Mouse (Mus musculus): ENCODE measurements at regions not wholly inside any gene's neighbourhood (a gene's known extent, or its start where the extent isn't known, plus 50 kb on each side); places are given as distances from the start of the nearest gene placed in this dataset. TPM values are rescaled to one million over a fixed set of nuclear protein-coding genes. Genes with fewer than 3 reads are reported as not detected.

DNA sequence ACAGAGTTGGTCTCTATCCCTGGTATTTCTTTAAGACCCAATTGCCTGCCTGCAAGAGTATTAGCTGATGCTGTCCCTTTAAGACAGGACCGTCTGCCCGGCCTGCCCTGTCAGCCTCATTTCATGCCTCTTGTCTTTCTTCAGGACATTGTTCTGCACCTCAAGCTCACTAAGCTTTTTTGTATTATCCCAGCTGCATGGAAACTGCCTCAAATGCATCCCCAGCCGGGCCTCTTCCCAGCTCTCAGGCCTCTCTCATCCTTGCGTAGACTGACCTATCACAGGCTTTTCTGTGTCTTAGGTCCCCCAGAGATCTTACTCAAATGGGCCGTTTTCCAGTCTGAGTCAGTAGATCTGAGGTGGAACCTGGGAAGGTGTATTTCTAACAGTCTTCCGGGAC lies 316.2 kb downstream of the Sox2 start:
- Histone ChIP-seq H3K9me3 (ENCODE audit: control insufficient read depth, low read length) (no peaks in the 10 kb centered on the region), H3K9ac (no peak overlapping the region), H3K4me2 (replicated peaks) (no peak overlapping the region), H3K27ac (no peak overlapping the region), H3K4me1 (replicated peaks; ENCODE audit: control insufficient read depth, insufficient read depth, low read length) (peaks cover 8% of the 10 kb centered on the region), H3K36me3 (replicated peaks; ENCODE audit: control insufficient read depth, insufficient read depth) (no peaks in the 10 kb centered on the region), H3K27me3 (ENCODE audit: control insufficient read depth, insufficient read depth, low read length) (no peaks in the 10 kb centered on the region), H3K4me3 (replicated peaks; ENCODE audit: low read length) (no peak overlapping the region)
- WGBS: 17% methylated on average over 6 of the region's 6 CpGs
- DNase-seq (ENCODE audit: low spot score) (no peak), ATAC-seq (ENCODE audit: low FRiP score) (0 out of 2 replicates have a peak, but pooled peaks have one; percentile 32)

DNA sequence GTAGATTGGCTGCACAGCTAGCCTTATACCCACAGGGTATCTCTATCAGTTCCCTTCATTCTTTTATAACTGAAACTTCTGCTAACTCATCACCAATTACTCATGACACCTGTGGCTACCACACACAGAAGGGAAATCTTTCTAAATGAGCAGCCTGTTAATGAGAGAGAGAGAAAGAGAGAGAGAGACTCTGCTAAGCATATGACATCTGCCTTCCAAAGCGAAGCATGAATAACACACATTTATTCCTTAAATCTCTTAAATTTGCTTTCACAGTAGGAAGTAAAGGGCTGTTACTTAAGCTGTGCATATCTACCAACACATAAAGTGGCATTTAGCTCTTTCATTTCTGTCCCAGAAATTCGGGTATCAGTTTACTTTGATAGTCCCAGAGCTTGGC lies 317.7 kb downstream of the Sox2 start:
- no peak for DNase-seq (ENCODE audit: low spot score)
- ATAC-seq (ENCODE audit: low FRiP score): no peak
- H3K4me1 ChIP-seq (replicated peaks; ENCODE audit: control insufficient read depth, insufficient read depth, low read length): peaks cover 8% of the 10 kb centered on the region
- no peak overlapping the region for H3K4me2 ChIP-seq (replicated peaks)
- no peak overlapping the region for H3K27ac ChIP-seq
- WGBS: 90% methylated on average over 2 of the region's 2 CpGs
- H3K9me3 ChIP-seq (ENCODE audit: control insufficient read depth, low read length): no peaks in the 10 kb centered on the region
- H3K4me3 ChIP-seq (replicated peaks; ENCODE audit: low read length): no peak overlapping the region
- H3K9ac ChIP-seq: no peak overlapping the region
- H3K36me3 ChIP-seq (replicated peaks; ENCODE audit: control insufficient read depth, insufficient read depth): no peaks in the 10 kb centered on the region
- H3K27me3 ChIP-seq (ENCODE audit: control insufficient read depth, insufficient read depth, low read length): no peaks in the 10 kb centered on the region

GRCm38 (mm10) chr3:34971536-34971935 lies 321.3 kb downstream of the Sox2 start:
- no peak overlapping the region for H3K27ac ChIP-seq
- no peak for DNase-seq (ENCODE audit: low spot score)
- whole genome bisulfite sequencing: 86% methylated on average over 4 of the region's 4 CpGs

DNA sequence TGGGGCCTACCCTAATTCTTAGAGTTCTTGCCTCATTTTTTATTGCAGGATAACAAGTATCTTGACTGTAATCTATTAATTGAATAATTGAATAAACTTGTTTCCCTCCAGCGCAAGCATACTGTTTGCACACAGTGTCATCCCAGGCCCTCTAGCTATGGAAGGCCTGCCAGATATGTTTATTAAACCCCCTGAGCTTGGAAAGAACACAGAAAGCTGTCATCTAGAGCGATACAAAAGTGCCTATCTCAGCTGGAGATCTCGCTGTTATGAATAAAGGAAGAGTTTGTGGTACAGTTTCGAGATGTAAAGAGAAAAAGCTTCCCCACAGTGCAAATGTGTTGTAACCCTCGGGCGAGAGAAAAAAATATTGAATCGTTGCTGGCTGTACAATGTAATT lies 324.2 kb downstream of the Sox2 start:
- peak; percentile 57; the same call in 1 of the 2 replicates for ATAC-seq (ENCODE audit: low FRiP score)
- no peaks in the 10 kb centered on the region for H3K27me3 ChIP-seq (ENCODE audit: control insufficient read depth, insufficient read depth, low read length)
- WGBS: 42% methylated on average over 7 of the region's 7 CpGs
- no peaks in the 10 kb centered on the region for H3K9me3 ChIP-seq (ENCODE audit: control insufficient read depth, low read length)
- H3K4me2 ChIP-seq (replicated peaks): no peak overlapping the region
- no peak overlapping the region for H3K4me3 ChIP-seq (replicated peaks; ENCODE audit: low read length)
- H3K36me3 ChIP-seq (replicated peaks; ENCODE audit: control insufficient read depth, insufficient read depth): no peaks in the 10 kb centered on the region
- peak; percentile 41 for DNase-seq (ENCODE audit: low spot score)
- H3K9ac ChIP-seq: no peak overlapping the region
- no peak overlapping the region for H3K27ac ChIP-seq
- H3K4me1 ChIP-seq (replicated peaks; ENCODE audit: control insufficient read depth, insufficient read depth, low read length): no peaks in the 10 kb centered on the region

More at GRCm38 (mm10) chr3:34971536-34971935, 321.3 kb downstream of the Sox2 start:
- H3K27me3 ChIP-seq (ENCODE audit: control insufficient read depth, insufficient read depth, low read length): no peaks in the 10 kb centered on the region
- H3K4me1 ChIP-seq (replicated peaks; ENCODE audit: control insufficient read depth, insufficient read depth, low read length): peaks cover 2% of the 10 kb centered on the region; the same call in 1 of the 2 replicates
- H3K4me2 ChIP-seq (replicated peaks): no peak overlapping the region
- no peaks in the 10 kb centered on the region for H3K9me3 ChIP-seq (ENCODE audit: control insufficient read depth, low read length)
- H3K4me3 ChIP-seq (replicated peaks; ENCODE audit: low read length): no peak overlapping the region
- ATAC-seq (ENCODE audit: low FRiP score): no peak
- no peaks in the 10 kb centered on the region for H3K36me3 ChIP-seq (replicated peaks; ENCODE audit: control insufficient read depth, insufficient read depth)
- H3K9ac ChIP-seq: no peak overlapping the region

Small RNAs in the stretch of these regions (microRNA-seq; reads per million reads assigned to microRNA genes)
- gene Mir6378: not detected

Measured in hindbrain, embryonic 14.5 days (tissue).